Mouse (Mus musculus): ENCODE measurements around the gene Epop.

GRCm38 (mm10) chr11:97641668-97642067 lies 12.2 kb upstream of the Epop start:
- TF ChIP-seq CTCF (IDR thresholded peaks at IDR 0.05; ENCODE audit: low read depth, low read length) (no peak), POLR2A (IDR thresholded peaks at IDR 0.05; ENCODE audit: insufficient read depth, low read length) (no peak)
